Mouse (Mus musculus) liver, embryonic 15.5 days (tissue): ENCODE results near the gene Wdfy1. TPM values are rescaled to one million over a fixed set of nuclear protein-coding genes. Genes with fewer than 3 reads are reported as not detected.
A peak's percentile ranks its signal among the peaks of the same experiment; 100 is the strongest.

ENCODE experiments used
- ATAC-seq: fragments of 200-750 bp; cut with Nextera tagmentation; 2 replicates; pipeline ENCODE4 v1.8.0; 2017; ENCODE audit warnings: moderate number of reproducible peaks, mild to moderate bottlenecking, moderate library complexity; ENCODE audit not compliant: insufficient read depth
- H3K27ac ChIP-seq: fragments of 300-500 bp; sonication (generic); replicated peaks from 2 replicates; pipeline ENCODE4 v1.5.1; 2015; ENCODE audit warnings: mild to moderate bottlenecking, inconsistent platforms
- H3K27me3 ChIP-seq: fragments of 300-500 bp; sonication (generic); 2 replicates; pipeline ENCODE4 v1.6.1; 2015; ENCODE audit warnings: mild to moderate bottlenecking, inconsistent platforms
- H3K36me3 ChIP-seq: fragments of 300-500 bp; sonication (generic); replicated peaks from 2 replicates; pipeline ENCODE4 v1.6.1; 2015; ENCODE audit warnings: moderate library complexity, mild to moderate bottlenecking, inconsistent platforms
- H3K4me1 ChIP-seq: fragments of 300-500 bp; sonication (generic); replicated peaks from 2 replicates; pipeline ENCODE4 v1.6.1; 2015; ENCODE audit warnings: inconsistent platforms
- H3K4me2 ChIP-seq: fragments of 300-500 bp; sonication (generic); 2 replicates; pipeline ENCODE4 v1.6.1; 2015; ENCODE audit warnings: moderate library complexity, mild to moderate bottlenecking, inconsistent platforms
- H3K4me3 ChIP-seq: fragments of 300-500 bp; sonication (generic); replicated peaks from 2 replicates; pipeline ENCODE4 v1.5.1; 2015; ENCODE audit warnings: mild to moderate bottlenecking, inconsistent platforms
- H3K9ac ChIP-seq: fragments of 300-500 bp; sonication (generic); 2 replicates; pipeline ENCODE4 v1.6.1; 2015; ENCODE audit warnings: moderate library complexity, mild to moderate bottlenecking, inconsistent platforms
- H3K9me3 ChIP-seq: fragments of 300-500 bp; sonication (generic); replicated peaks from 2 replicates; pipeline ENCODE4 v1.6.1; 2016; ENCODE audit warnings: inconsistent platforms
- WGBS: fragments of 180-500 bp; shearing (Covaris S2); methylation state at CpG from one replicate; pipeline ENCODE4 v1.1.7; 2015; ENCODE audit warnings: mixed read lengths; ENCODE audit not compliant: insufficient replicate concordance; 5-methylcytosine and 5-hydroxymethylcytosine counted together
- polyA plus RNA-seq: library from polyadenylated mRNA; unstranded; fragments of >200 nt; fragmentation: Nextera tagmentation; extraction: Ambion mirVana; gene quantifications from 2 replicates; pipeline ENCODE4 v1.2.1, GENCODE M21; 2015

The Wdfy1 gene
- polyA plus RNA-seq, 1 experiment from 2014 or later, result 14.0 TPM

DNA sequence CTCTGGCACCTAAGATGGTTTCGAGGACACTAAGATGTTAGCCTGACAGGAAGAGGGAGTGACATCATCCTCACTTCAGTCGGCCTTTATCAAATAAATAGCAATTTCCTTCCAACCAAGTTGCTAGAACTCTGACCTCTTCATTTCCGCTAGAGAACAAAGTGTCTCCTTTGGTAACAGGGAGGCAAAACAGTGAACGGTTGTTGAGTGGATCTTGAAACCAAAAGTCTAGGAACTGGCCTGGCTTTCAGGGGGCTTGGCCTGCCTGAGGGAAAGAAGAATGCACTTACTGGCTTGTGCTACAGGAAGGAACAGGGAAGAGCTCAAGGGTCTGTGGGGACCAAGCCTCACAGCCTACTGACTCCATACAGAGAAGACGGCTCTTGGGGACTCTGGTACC, 24.8 kb downstream of the Wdfy1 start:
- Histone ChIP-seq H3K27ac (0 out of 2 replicates have a peak overlapping the region, but pooled peaks have one; percentile 24), H3K36me3 (no peaks in the 10 kb centered on the region), H3K9ac (no peak overlapping the region), H3K27me3 (no peaks in the 10 kb centered on the region), H3K4me1 (peaks cover 21% of the 10 kb centered on the region), H3K9me3 (no peaks in the 10 kb centered on the region), H3K4me3 (no peak overlapping the region), H3K4me2 (no peak overlapping the region)
- no peak for ATAC-seq
- 31% methylated on average over 5 of the region's 5 CpGs for WGBS

DNA sequence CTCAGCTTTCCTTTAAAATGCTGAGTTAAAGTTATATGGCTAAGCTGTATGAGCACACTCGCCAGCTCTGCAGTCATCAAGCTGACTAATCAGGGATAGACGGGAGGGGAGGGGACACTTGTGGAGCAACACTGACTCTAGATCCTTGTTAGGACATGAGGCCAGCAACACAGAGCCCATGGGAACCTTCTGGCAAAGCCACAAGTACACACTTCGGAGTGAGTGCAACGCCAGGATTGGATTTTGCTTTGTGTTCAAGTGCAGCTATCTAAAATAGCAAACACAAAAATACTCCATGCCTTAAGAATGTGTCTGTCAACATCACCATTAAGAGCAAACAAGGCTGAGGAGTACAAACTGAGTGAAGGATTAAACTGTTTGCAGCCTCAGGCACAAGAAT, 29.9 kb downstream of the Wdfy1 start:
- no peaks in the 10 kb centered on the region for H3K27me3 ChIP-seq
- H3K9ac ChIP-seq, result no peak overlapping the region
- H3K27ac ChIP-seq, result no peak overlapping the region
- H3K9me3 ChIP-seq, result no peaks in the 10 kb centered on the region
- no peaks in the 10 kb centered on the region for H3K36me3 ChIP-seq
- no peak for ATAC-seq
- 63% methylated on average over 4 of the region's 4 CpGs for WGBS
- H3K4me2 ChIP-seq, result no peak overlapping the region
- peaks cover 2% of the 10 kb centered on the region; the same call in 1 of the 2 replicates for H3K4me1 ChIP-seq
- H3K4me3 ChIP-seq, result no peak overlapping the region

DNA sequence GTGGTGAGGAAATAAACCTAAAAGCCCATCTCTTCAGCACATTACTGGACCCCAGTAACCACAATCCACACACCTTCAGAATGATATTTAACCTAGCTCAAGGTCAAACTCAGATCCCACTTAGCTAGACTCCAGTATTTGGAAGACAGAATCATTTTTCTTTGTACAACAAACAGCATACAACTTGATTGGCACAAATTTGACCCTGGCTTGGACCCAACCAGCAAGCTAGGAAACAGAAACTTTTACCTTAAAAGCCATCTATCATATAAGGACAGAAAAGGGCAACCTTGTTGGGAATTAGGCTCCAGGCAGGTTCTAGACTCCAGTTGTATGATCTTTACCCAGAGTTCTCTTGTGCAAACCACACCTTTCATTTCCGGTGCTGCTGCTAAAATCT, 32.6 kb downstream of the Wdfy1 start:
- Histone ChIP-seq H3K4me1 (no peaks in the 10 kb centered on the region), H3K4me2 (no peak overlapping the region), H3K9ac (no peak overlapping the region), H3K27me3 (no peaks in the 10 kb centered on the region), H3K27ac (no peak overlapping the region), H3K4me3 (no peak overlapping the region), H3K9me3 (no peaks in the 10 kb centered on the region), H3K36me3 (0 out of 2 replicates have a peak, but pooled peaks cover under 1% of the 10 kb centered on the region)
- ATAC-seq, result no peak
- 71% methylated on average over 1 of the region's 1 CpGs for WGBS

DNA sequence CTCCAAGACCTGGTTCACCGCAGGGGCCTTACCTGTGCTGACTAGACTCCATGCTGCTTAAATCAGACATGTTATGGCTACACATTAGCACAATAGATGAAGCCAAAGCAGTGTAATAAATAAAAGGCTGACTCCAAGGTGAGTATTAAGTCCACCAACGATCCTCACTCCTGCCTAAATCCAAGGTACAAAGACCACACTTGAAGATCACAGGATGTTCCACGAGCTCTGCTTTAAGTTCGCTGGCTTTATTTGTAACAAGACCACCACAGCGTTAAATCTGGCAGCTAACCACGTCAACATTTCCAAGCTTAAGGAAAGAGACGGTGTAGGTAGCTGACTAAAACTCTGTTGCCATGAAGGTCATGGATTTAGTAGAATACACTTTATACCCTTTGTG, 33.0 kb downstream of the Wdfy1 start:
- Histone ChIP-seq H3K4me1 (no peaks in the 10 kb centered on the region), H3K9ac (no peak overlapping the region), H3K36me3 (0 out of 2 replicates have a peak, but pooled peaks cover 5% of the 10 kb centered on the region), H3K27ac (no peak overlapping the region), H3K4me3 (no peak overlapping the region), H3K9me3 (no peaks in the 10 kb centered on the region), H3K27me3 (no peaks in the 10 kb centered on the region), H3K4me2 (no peak overlapping the region)
- 71% methylated on average over 7 of the region's 7 CpGs for WGBS
- ATAC-seq, result no peak

DNA sequence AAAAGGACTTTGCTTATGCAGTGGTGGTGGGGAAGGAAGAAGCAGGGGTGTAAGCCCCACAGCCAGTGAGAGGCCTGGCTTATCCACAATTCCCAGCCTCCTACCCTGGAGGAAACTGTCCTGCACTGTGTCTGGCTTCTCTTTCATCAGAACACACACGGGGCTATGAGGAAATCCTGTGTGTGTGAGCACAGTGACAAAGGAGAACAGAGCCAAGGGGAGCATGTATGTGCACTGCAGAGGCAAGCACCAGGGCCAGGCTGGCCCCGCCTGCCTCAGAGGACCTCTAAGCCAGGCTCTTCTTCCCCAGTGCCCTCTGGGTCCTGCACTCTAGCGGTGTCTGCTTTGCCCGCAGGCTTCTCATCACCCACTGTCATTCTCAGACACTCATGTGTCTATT, 34.9 kb downstream of the Wdfy1 start:
- WGBS, result 35% methylated on average over 4 of the region's 4 CpGs
- peak; percentile 28; the same call in 1 of the 2 replicates for ATAC-seq
- Histone ChIP-seq H3K9me3 (no peaks in the 10 kb centered on the region), H3K4me2 (no peak overlapping the region), H3K27me3 (no peaks in the 10 kb centered on the region), H3K9ac (no peak overlapping the region), H3K4me1 (no peaks in the 10 kb centered on the region), H3K4me3 (no peak overlapping the region), H3K36me3 (0 out of 2 replicates have a peak, but pooled peaks cover 5% of the 10 kb centered on the region), H3K27ac (no peak overlapping the region)

DNA sequence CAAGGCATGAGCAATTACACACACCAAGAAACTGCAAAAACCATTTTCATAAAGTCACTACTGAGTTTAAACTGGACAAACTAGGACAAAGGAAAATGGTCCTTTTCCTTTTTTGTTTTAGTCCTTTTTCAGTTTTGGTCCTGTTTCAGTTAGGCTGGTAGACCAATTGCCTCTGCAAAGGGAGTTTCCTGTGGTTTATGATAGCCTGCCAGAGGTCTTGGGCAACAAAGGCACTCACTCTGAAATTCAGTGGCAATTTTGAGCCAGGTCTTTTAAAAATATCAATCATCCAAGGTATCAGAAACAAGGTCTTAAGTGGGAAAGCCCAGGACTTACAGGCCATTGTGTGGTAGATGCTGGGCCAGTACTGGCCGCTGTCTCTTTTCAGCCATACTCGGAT, 36.2 kb downstream of the Wdfy1 start:
- no peak for ATAC-seq
- H3K9ac ChIP-seq, result no peak overlapping the region
- no peaks in the 10 kb centered on the region for H3K4me1 ChIP-seq
- H3K36me3 ChIP-seq, result 0 out of 2 replicates have a peak, but pooled peaks cover 5% of the 10 kb centered on the region
- H3K27ac ChIP-seq, result no peak overlapping the region
- H3K27me3 ChIP-seq, result no peaks in the 10 kb centered on the region
- no peak overlapping the region for H3K4me3 ChIP-seq
- H3K9me3 ChIP-seq, result no peaks in the 10 kb centered on the region
- 56% methylated on average over 2 of the region's 2 CpGs for WGBS
- no peak overlapping the region for H3K4me2 ChIP-seq

DNA sequence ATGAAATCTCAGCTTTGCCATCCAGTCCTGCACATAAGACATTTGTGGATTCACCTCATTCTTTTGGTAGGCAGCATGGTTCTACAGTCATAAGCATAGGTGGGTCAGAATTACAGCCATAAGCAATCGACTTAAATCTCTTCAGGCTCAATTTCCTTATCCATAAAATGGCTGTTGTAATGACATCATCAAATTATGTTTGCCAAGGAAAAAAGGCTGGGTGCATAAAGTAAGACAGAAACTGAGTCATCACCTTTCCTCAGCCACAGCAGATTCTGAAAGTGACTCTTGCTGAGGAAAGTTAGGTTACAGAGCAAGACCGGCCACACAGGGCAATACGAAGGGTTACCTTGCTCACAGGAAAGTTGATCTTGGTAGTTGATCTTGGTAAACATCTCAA, 39.5 kb downstream of the Wdfy1 start:
- H3K4me3 ChIP-seq, result no peak overlapping the region
- no peak overlapping the region for H3K4me2 ChIP-seq
- no peak overlapping the region for H3K27ac ChIP-seq
- H3K4me1 ChIP-seq, result no peaks in the 10 kb centered on the region
- no peak overlapping the region for H3K9ac ChIP-seq
- no peak for ATAC-seq
- H3K36me3 ChIP-seq, result 0 out of 2 replicates have a peak, but pooled peaks cover 5% of the 10 kb centered on the region
- 76% methylated on average over 3 of the region's 3 CpGs for WGBS
- H3K27me3 ChIP-seq, result no peaks in the 10 kb centered on the region
- no peaks in the 10 kb centered on the region for H3K9me3 ChIP-seq

DNA sequence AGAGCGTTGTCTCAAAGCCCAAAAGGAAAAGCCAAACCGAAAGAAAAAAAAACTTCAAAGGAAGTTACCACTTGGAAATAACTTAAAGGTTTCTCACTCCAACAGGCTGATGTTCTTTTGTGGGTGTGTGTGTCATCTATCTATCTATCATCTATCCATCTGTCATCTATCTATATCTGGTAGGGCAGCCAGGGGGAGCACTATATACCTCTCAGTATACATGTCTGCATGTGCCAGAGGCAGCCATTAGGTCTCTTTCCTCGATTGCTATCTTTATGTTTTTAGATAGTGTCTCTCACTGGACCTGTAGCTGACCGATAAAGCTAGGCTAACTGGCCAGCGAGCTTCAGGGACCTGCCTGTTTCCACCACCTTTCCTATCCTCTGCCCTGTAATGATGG, 41.1 kb downstream of the Wdfy1 start:
- 68% methylated on average over 5 of the region's 5 CpGs for WGBS
- Histone ChIP-seq H3K4me3 (no peak overlapping the region), H3K4me1 (no peaks in the 10 kb centered on the region)

DNA sequence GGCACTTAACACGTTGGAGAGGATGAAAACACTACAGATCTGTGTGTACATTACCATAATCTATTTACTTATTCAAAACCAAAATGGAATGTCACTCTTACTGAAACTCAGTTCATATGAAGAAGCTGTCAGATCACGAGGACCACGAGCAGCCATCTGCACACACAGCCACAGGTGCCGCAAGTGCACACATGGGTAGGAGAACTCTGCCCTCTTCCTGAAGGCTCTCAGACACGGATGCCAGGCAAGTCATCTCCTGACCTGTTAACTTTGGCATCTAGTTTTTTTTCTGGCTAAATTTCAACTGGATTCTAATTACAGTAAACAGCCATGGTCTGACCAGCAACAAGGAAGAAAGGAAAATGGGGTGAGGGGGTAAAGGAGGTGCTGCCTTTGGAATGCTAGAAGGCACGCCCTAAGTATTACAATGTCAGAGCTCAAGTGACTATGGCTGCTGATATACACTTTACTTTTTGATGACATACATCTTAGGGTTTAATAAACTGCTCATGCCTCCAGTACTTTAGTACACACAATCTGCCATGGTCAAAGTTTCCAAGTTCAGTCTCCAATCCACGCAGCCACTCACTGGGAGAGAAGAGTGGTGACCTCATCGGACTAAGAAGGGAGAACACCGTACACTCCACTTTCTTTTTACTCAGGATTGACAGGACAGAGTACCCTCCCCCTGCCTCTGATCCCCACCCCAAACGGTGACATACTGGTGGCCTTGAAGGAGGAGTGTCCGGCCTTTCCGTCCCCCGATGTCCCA, 61.6 kb downstream of the Wdfy1 start:
- 0 out of 2 replicates have a peak, but pooled peaks cover 3% of the 10 kb centered on the region for H3K4me1 ChIP-seq
- no peak overlapping the region for H3K4me2 ChIP-seq
- H3K9me3 ChIP-seq, result no peaks in the 10 kb centered on the region
- peaks cover 13% of the 10 kb centered on the region for H3K36me3 ChIP-seq
- H3K27me3 ChIP-seq, result no peaks in the 10 kb centered on the region
- no peak overlapping the region for H3K27ac ChIP-seq
- ATAC-seq, result no peak
- 73% methylated on average over 13 of the region's 13 CpGs for WGBS
- no peak overlapping the region for H3K9ac ChIP-seq
- no peak overlapping the region for H3K4me3 ChIP-seq

More for the DNA sequence above, 41.1 kb downstream of the Wdfy1 start:
- 0 out of 2 replicates have a peak, but pooled peaks cover 5% of the 10 kb centered on the region for H3K36me3 ChIP-seq
- ATAC-seq, result no peak
- no peaks in the 10 kb centered on the region for H3K9me3 ChIP-seq
- no peaks in the 10 kb centered on the region for H3K27me3 ChIP-seq
- no peak overlapping the region for H3K4me2 ChIP-seq
- no peak overlapping the region for H3K9ac ChIP-seq
- H3K27ac ChIP-seq, result no peak overlapping the region

DNA sequence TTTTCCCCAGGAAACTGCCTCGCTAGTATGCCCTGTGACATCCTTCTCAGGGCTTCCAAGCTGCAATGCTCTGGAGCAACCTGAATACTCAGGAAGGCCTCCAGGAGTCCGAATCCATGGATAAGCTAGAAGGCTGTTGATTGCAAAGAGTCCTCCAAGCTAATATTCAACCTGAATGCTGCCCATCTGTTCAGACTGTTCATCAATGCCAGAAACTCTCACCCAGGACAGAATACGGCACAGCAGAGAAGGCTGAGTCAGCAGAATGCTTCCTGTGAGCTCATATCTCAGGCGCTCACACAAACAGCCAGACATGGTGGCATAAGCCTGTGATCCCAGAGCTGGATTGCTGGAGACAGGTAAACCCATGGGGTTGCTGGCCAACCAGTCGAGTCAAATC, 62.9 kb downstream of the Wdfy1 start:
- Histone ChIP-seq H3K4me1 (0 out of 2 replicates have a peak, but pooled peaks cover 3% of the 10 kb centered on the region), H3K9me3 (no peaks in the 10 kb centered on the region), H3K9ac (no peak overlapping the region), H3K4me2 (no peak overlapping the region), H3K27me3 (no peaks in the 10 kb centered on the region), H3K36me3 (peaks cover 13% of the 10 kb centered on the region), H3K27ac (no peak overlapping the region), H3K4me3 (no peak overlapping the region)
- 64% methylated on average over 5 of the region's 5 CpGs for WGBS
- ATAC-seq, result no peak

DNA sequence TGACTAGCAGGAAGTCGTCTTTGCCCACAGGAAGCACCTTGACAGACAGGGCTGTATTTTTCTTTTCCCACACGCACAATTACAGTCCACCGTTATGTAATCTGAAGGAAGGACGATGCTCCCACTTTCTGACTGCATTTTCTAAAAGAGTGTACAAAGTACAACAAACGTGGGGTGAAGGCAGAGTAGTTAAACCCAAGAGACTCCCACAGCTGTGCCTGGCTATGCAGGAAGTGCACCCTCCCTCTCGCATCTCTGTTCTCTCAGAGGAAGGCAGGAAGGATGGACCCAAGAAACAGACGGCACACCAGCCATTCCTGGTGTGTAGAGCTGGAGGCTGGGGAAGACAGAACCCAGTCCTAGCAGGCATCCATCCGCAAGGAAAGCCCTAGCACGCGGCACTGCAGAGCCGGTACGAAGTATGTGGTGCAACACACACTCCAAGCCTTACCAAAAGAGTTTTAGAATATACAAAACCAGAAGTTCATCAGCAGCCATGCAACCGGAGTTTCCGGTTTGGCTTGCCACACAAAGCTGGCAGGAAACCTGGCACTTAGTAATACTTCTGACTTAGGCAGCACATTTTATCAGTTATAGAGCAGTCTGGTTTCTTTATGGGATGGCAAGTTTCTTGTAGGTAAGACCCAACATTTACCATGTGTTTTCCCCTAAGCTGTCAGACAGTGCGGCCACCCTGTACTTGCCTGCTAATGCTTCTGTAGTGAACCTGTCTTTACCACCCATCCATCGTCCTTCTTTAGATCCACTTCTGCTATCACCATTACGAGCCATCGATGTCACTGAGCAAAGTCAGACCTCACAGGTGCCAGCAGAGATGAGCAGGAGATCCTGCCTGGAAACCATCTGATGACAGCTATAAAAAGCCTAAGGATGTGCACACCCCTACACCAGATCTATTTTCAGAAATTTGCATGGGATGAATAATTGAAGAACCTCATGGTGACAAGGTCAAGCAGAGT, 64.5 kb downstream of the Wdfy1 start:
- 0 out of 2 replicates have a peak, but pooled peaks cover 3% of the 10 kb centered on the region for H3K4me1 ChIP-seq
- no peaks in the 10 kb centered on the region for H3K9me3 ChIP-seq
- no peak overlapping the region for H3K9ac ChIP-seq
- no peak for ATAC-seq
- H3K4me3 ChIP-seq, result no peak overlapping the region
- no peak overlapping the region for H3K27ac ChIP-seq
- peak overlapping the region; percentile 14; the same call in 1 of the 2 replicates for H3K4me2 ChIP-seq
- 26% methylated on average over 18 of the region's 18 CpGs for WGBS
- H3K36me3 ChIP-seq, result peaks cover 21% of the 10 kb centered on the region
- no peaks in the 10 kb centered on the region for H3K27me3 ChIP-seq
